In the genomic region with DNA sequence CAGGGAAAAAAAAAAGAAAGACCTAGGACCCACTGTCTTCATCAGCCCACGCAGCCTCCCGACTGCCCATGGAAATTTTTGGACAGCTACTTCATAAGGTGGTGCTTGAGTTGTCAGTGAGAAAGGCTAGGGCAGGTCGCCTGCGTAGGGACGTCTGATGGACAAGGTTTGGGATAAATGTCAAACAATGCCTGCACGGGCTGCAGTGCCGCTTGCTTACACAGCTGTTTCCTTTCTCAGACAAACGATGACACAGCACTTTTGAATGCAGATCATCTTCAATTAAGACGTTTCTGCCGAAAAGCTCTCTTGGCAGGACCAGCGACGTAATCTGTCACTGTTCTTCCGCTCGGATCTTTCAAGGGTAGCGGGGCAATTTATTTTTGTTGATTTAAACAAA, we compare ENCODE assay signal across 8 mouse cellular contexts.
DNase-seq lines count a peak whose midpoint lies in the region; ATAC-seq lines count a peak whose summit lies in the region.

No protein-coding gene starts in this region.

- peak overlapping the region; percentile 23 for H3K4me3 ChIP-seq in erythroblast, embryonic 14.5 days (replicated peaks)
- H3K4me3 ChIP-seq in embryonic facial prominence, embryonic 10.5 days, result 0 out of 2 replicates have a peak overlapping the region, but pooled peaks have one; percentile 21
- H3K4me3 ChIP-seq in hindbrain, embryonic 10.5 days, result 0 out of 2 replicates have a peak overlapping the region, but pooled peaks have one; percentile 21
- no peak overlapping the region for H3K4me3 ChIP-seq in midbrain, embryonic 16.5 days (ENCODE audit: low read depth, low read length)

- H3K4me1 ChIP-seq in erythroblast, embryonic 14.5 days (ENCODE audit: control insufficient read depth), result peaks cover 19% of the 10 kb centered on the region
- peaks cover 53% of the 10 kb centered on the region for H3K4me1 ChIP-seq in embryonic facial prominence, embryonic 10.5 days
- peaks cover 42% of the 10 kb centered on the region for H3K4me1 ChIP-seq in hindbrain, embryonic 10.5 days (replicated peaks)
- peaks cover 24% of the 10 kb centered on the region for H3K4me1 ChIP-seq in midbrain, embryonic 16.5 days (ENCODE audit: control insufficient read depth, insufficient read depth, low read length)

- H3K27ac ChIP-seq in embryonic facial prominence, embryonic 10.5 days (replicated peaks), result 0 out of 2 replicates have a peak overlapping the region, but pooled peaks have one; percentile 30
- peak overlapping the region; percentile 56; the same call in 1 of the 2 replicates for H3K27ac ChIP-seq in hindbrain, embryonic 10.5 days
- H3K27ac ChIP-seq in midbrain, embryonic 16.5 days (ENCODE audit: low read length), result peak overlapping the region; percentile 39

- DNase-seq in embryonic facial prominence, embryonic 10.5 days (ENCODE audit: low spot score), result peak; percentile 50
- DNase-seq in hindbrain, embryonic 10.5 days (ENCODE audit: low spot score), result peak; percentile 47
- DNase-seq in liver, result peak; percentile 26
- DNase-seq in layer of hippocampus, postnatal 36 days, result no peak
- no peak for DNase-seq in left cerebral cortex, adult 18-20 months (ENCODE audit: low spot score in 2 of 2)

- no peaks in the 10 kb centered on the region for H3K27me3 ChIP-seq in erythroblast, embryonic 14.5 days (ENCODE audit: control insufficient read depth)
- no peaks in the 10 kb centered on the region for H3K27me3 ChIP-seq in embryonic facial prominence, embryonic 10.5 days (replicated peaks; ENCODE audit: low read depth, poor library complexity, severe bottlenecking)
- peaks cover 13% of the 10 kb centered on the region for H3K27me3 ChIP-seq in hindbrain, embryonic 10.5 days (ENCODE audit: insufficient read depth, poor library complexity, severe bottlenecking)
- no peaks in the 10 kb centered on the region for H3K27me3 ChIP-seq in midbrain, embryonic 16.5 days (ENCODE audit: control insufficient read depth, insufficient read depth, low read depth, low read length)

- no peaks in the 10 kb centered on the region for H3K36me3 ChIP-seq in erythroblast, embryonic 14.5 days (ENCODE audit: control insufficient read depth)
- H3K36me3 ChIP-seq in embryonic facial prominence, embryonic 10.5 days (replicated peaks), result peaks cover 3% of the 10 kb centered on the region; the same call in 1 of the 2 replicates
- H3K36me3 ChIP-seq in hindbrain, embryonic 10.5 days, result no peaks in the 10 kb centered on the region
- no peaks in the 10 kb centered on the region for H3K36me3 ChIP-seq in midbrain, embryonic 16.5 days (ENCODE audit: control insufficient read depth, insufficient read depth, low read length)

- no peak overlapping the region for H3K9ac ChIP-seq in midbrain, embryonic 16.5 days (ENCODE audit: low read depth, low read length)

- no peaks in the 10 kb centered on the region for H3K9me3 ChIP-seq in erythroblast, embryonic 14.5 days (ENCODE audit: control insufficient read depth, low read length)
- H3K9me3 ChIP-seq in embryonic facial prominence, embryonic 10.5 days, result no peaks in the 10 kb centered on the region
- no peaks in the 10 kb centered on the region for H3K9me3 ChIP-seq in hindbrain, embryonic 10.5 days
- no peaks in the 10 kb centered on the region for H3K9me3 ChIP-seq in midbrain, embryonic 16.5 days (replicated peaks; ENCODE audit: control insufficient read depth, low read length, poor library complexity, severe bottlenecking)

- H3K4me2 ChIP-seq in midbrain, embryonic 16.5 days (ENCODE audit: low read length), result peak overlapping the region; percentile 40

- no peak for ATAC-seq in erythroblast, adult 5-6 weeks (replicated peaks; ENCODE audit: low FRiP score, poor library complexity, severe bottlenecking)
- ATAC-seq in midbrain, embryonic 16.5 days, result peak; percentile 34; the same call in 1 of the 2 replicates

- WGBS in embryonic facial prominence, embryonic 10.5 days, result 30% methylated on average over 15 of the region's 15 CpGs
- 21% methylated on average over 15 of the region's 15 CpGs for WGBS in hindbrain, embryonic 10.5 days
- 13% methylated on average over 15 of the region's 15 CpGs for WGBS in midbrain, embryonic 16.5 days

Comparison
In these comparisons a context has a peak if more than half of its experiments do, and no peak if none do; other contexts are left out.
1. DNase-seq: peak in embryonic facial prominence, embryonic 10.5 days (single experiment), hindbrain, embryonic 10.5 days (single experiment) and liver (single experiment); none in layer of hippocampus, postnatal 36 days (0 of 2) and left cerebral cortex, adult 18-20 months (0 of 2).
2. Peak in every context shown above with its lines, with median percentiles within 50 percentile points of each other: H3K27ac ChIP-seq.